Mouse (Mus musculus) midbrain, embryonic 10.5 days (tissue): ENCODE results near the gene Gp9. TPM values are rescaled to one million over a fixed set of nuclear protein-coding genes. Genes with fewer than 3 reads are reported as not detected.

Experiments
- DNase-seq: peaks from one replicate; pipeline ENCODE4 v3.0.0-alpha.2; 2017; ENCODE audit warnings: low spot score
- H3K27ac ChIP-seq: fragments of 300-500 bp; sonication (generic); replicated peaks from 2 replicates; pipeline ENCODE4 v1.5.1; 2016; ENCODE audit warnings: mild to moderate bottlenecking
- H3K27me3 ChIP-seq: fragments of 300-500 bp; sonication (generic); 2 replicates; pipeline ENCODE4 v1.6.1; 2016; ENCODE audit warnings: low read depth, mild to moderate bottlenecking; ENCODE audit not compliant: poor library complexity, severe bottlenecking
- H3K36me3 ChIP-seq: fragments of 300-500 bp; sonication (generic); 2 replicates; pipeline ENCODE4 v1.6.1; 2016; ENCODE audit warnings: mild to moderate bottlenecking, moderate library complexity
- H3K4me1 ChIP-seq: fragments of 300-500 bp; sonication (generic); 2 replicates; pipeline ENCODE4 v1.6.1; 2016
- H3K4me3 ChIP-seq: fragments of 300-500 bp; sonication (generic); 2 replicates; pipeline ENCODE4 v1.5.1; 2016; ENCODE audit warnings: mild to moderate bottlenecking, moderate library complexity
- H3K9me3 ChIP-seq: fragments of 300-500 bp; sonication (generic); replicated peaks from 2 replicates; pipeline ENCODE4 v1.6.1; 2016; ENCODE audit warnings: mild to moderate bottlenecking
- WGBS: fragments of 180-500 bp; shearing (Covaris S2); methylation state at CpG from one replicate; pipeline ENCODE4 v1.1.7; 2016; 5-methylcytosine and 5-hydroxymethylcytosine counted together
- polyA plus RNA-seq: library from polyadenylated mRNA; unstranded; fragments of >200 nt; fragmentation: Nextera tagmentation; extraction: Ambion mirVana; gene quantifications from 2 replicates; pipeline ENCODE4 v1.2.1, GENCODE M21; 2016

The Gp9 gene
- polyA plus RNA-seq, result 2.8 and 3.4 TPM in 2 replicates

- WGBS, result 77% methylated on average over 2 of the region's 2 CpGs
- H3K27ac ChIP-seq, result peak within 1 kb of the TSS; percentile 52; the same call in 1 of the 2 replicates
- H3K36me3 ChIP-seq, result no peaks in the 10 kb centered on the region
- peaks cover 5% of the 10 kb centered on the region; the same call in 1 of the 2 replicates for H3K9me3 ChIP-seq
- H3K27me3 ChIP-seq, result no peaks in the 10 kb centered on the region
- no peak for DNase-seq
- no peaks in the 10 kb centered on the region for H3K4me1 ChIP-seq
- H3K4me3 ChIP-seq, result no peak within 1 kb of the TSS
These were observed at the start of gene Gp9 for GRCm38 (mm10) chr6:87777842-87778241. Gp9 (plus strand) TSS chr6:87778072.

GRCm38 (mm10) chr6:87728102-87728501 is 49.8 kb upstream of the Gp9 start:
- Histone ChIP-seq H3K36me3 (no peaks in the 10 kb centered on the region), H3K4me1 (peaks cover 62% of the 10 kb centered on the region)
- WGBS, result 74% methylated on average over 3 of the region's 3 CpGs

GRCm38 (mm10) chr6:87730141-87730540 is 47.7 kb upstream of the Gp9 start:
- no peak for DNase-seq
- peak overlapping the region; percentile 78 for H3K4me3 ChIP-seq
- H3K27ac ChIP-seq, result peak overlapping the region; percentile 89
- H3K36me3 ChIP-seq, result peaks cover 7% of the 10 kb centered on the region
- peaks cover 6% of the 10 kb centered on the region; the same call in 1 of the 2 replicates for H3K9me3 ChIP-seq
- peaks cover 77% of the 10 kb centered on the region for H3K27me3 ChIP-seq
- peaks cover 64% of the 10 kb centered on the region for H3K4me1 ChIP-seq
- 12% methylated on average over 13 of the region's 13 CpGs for WGBS

More at GRCm38 (mm10) chr6:87728102-87728501, 49.8 kb upstream of the Gp9 start:
- Histone ChIP-seq H3K4me3 (no peak overlapping the region), H3K9me3 (no peaks in the 10 kb centered on the region), H3K27ac (no peak overlapping the region), H3K27me3 (peaks cover 57% of the 10 kb centered on the region)
- no peak for DNase-seq

DNA sequence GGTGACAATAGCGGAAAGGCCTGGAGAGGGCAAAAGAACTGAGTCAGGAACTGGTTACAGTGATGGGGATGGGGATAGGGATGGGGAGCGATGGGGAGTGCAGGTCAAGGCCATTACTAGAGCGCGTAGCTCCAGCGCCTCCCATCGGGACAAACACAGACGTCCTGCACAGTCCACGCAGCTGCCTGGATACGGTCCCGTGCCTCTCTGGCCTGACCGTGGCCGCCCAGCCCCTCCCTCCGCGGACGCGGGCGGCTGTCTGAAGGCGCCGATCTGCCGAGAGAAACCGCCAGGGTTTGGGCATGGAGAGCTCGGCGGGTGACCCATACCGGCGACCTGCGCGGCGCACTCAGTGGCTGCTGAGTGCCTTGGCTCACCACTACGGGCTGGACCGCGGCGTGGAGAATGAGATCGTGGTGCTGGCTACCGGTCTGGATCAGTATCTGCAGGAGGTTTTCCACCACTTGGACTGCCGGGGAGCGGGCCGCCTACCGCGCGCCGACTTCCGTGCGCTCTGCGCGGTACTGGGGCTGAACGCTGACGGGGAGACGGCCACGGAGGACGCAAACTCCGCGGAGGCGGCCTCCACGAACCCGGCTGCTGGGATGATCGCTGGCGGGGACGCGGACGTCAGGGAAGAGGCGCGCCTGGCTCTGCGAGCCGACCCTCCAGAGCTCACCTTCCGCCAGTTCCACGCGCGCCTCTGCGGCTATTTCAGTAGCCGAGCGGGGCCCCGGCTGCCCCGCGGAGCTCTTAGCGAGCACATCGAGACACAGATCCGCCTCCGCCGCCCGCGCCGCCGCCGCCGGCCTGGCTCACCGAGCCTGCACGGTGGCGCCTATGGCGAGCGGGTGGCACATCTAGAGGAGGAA is 47.0 kb upstream of the Gp9 start, which contains the start of gene Efcc1:
Efcc1 (plus strand) TSS at position 279 of the 872 bp plus-strand sequence.
- Histone ChIP-seq H3K4me1 (peaks cover 57% of the 10 kb centered on the region), H3K27ac (peak within 1 kb of the TSS; percentile 89), H3K27me3 (peaks cover 84% of the 10 kb centered on the region)

GRCm38 (mm10) chr6:87731463-87732095 is 46.3 kb upstream of the Gp9 start:
- peak; percentile 32 for DNase-seq
- Histone ChIP-seq H3K4me1 (peaks cover 50% of the 10 kb centered on the region), H3K27me3 (peaks cover 92% of the 10 kb centered on the region), H3K9me3 (peaks cover 6% of the 10 kb centered on the region; the same call in 1 of the 2 replicates), H3K36me3 (peaks cover 16% of the 10 kb centered on the region), H3K27ac (peak overlapping the region; percentile 89), H3K4me3 (peak overlapping the region; percentile 78)
- 2% methylated on average over 18 of the region's 19 CpGs for WGBS

More for the DNA sequence above, 47.0 kb upstream of the Gp9 start, which contains the start of gene Efcc1:
- peak within 1 kb of the TSS; percentile 78 for H3K4me3 ChIP-seq
- peaks cover 6% of the 10 kb centered on the region; the same call in 1 of the 2 replicates for H3K9me3 ChIP-seq
- under 1% methylated on average over 90 of the region's 90 CpGs for WGBS
- H3K36me3 ChIP-seq, result peaks cover 13% of the 10 kb centered on the region
- DNase-seq, result peak; percentile 79

GRCm38 (mm10) chr6:87732151-87733011 is 45.5 kb upstream of the Gp9 start:
- Histone ChIP-seq H3K9me3 (peaks cover 6% of the 10 kb centered on the region; the same call in 1 of the 2 replicates), H3K36me3 (peaks cover 16% of the 10 kb centered on the region), H3K27me3 (peaks cover 100% of the 10 kb centered on the region), H3K27ac (peak overlapping the region; percentile 89), H3K4me1 (peaks cover 55% of the 10 kb centered on the region), H3K4me3 (peak overlapping the region; percentile 78)
- peak; percentile 52 for DNase-seq
- 1% methylated on average over 53 of the region's 53 CpGs for WGBS

- Histone ChIP-seq H3K9me3 (peaks cover 6% of the 10 kb centered on the region; the same call in 1 of the 2 replicates), H3K36me3 (peaks cover 16% of the 10 kb centered on the region), H3K4me1 (peaks cover 65% of the 10 kb centered on the region), H3K27me3 (peaks cover 92% of the 10 kb centered on the region), H3K4me3 (peak overlapping the region; percentile 78), H3K27ac (peak overlapping the region; percentile 55)
- WGBS, result 23% methylated on average over 14 of the region's 14 CpGs
- DNase-seq, result peak; percentile 27
These were observed 44.5 kb upstream of the Gp9 start for GRCm38 (mm10) chr6:87733131-87733930.

GRCm38 (mm10) chr6:87734136-87734535 is 43.7 kb upstream of the Gp9 start:
- peaks cover 73% of the 10 kb centered on the region for H3K4me1 ChIP-seq

DNA sequence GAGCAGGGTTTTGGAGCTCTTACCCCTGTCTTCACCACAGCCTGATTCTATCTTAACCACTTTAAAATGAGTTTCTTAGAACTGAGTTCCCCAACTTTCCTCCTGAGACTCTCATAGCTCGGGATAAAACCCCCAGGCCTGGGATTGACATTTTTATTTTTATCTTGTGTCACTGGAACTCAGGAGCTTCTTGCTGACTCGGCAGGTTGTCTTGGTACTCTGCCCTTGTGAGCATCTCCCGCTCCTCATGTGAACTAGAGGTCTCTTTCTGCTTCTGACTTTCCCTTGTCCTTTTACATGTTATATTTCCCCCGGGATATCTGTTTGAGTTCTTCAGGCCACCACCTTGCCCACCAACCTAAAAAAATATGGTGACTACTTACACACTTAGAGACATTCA is 40.9 kb upstream of the Gp9 start:
- H3K27ac ChIP-seq, result peak overlapping the region; percentile 86
- no peak for DNase-seq
- H3K36me3 ChIP-seq, result peaks cover 19% of the 10 kb centered on the region
- peaks cover 6% of the 10 kb centered on the region; the same call in 1 of the 2 replicates for H3K9me3 ChIP-seq
- H3K4me1 ChIP-seq, result peaks cover 63% of the 10 kb centered on the region
- H3K27me3 ChIP-seq, result peaks cover 66% of the 10 kb centered on the region
- no peak overlapping the region for H3K4me3 ChIP-seq
- WGBS, result 86% methylated on average over 4 of the region's 4 CpGs

More at GRCm38 (mm10) chr6:87734136-87734535, 43.7 kb upstream of the Gp9 start:
- WGBS, result 72% methylated on average over 5 of the region's 5 CpGs
- peaks cover 16% of the 10 kb centered on the region for H3K36me3 ChIP-seq
- peaks cover 6% of the 10 kb centered on the region; the same call in 1 of the 2 replicates for H3K9me3 ChIP-seq
- no peak overlapping the region; the same call in 1 of the 2 replicates for H3K27ac ChIP-seq
- H3K27me3 ChIP-seq, result peaks cover 84% of the 10 kb centered on the region
- peak; percentile 35 for DNase-seq
- peak overlapping the region; percentile 78; the same call in 1 of the 2 replicates for H3K4me3 ChIP-seq

- Histone ChIP-seq H3K27ac (peak overlapping the region; percentile 86), H3K4me3 (peak overlapping the region; percentile 15), H3K27me3 (peaks cover 54% of the 10 kb centered on the region), H3K4me1 (peaks cover 56% of the 10 kb centered on the region), H3K36me3 (peaks cover 25% of the 10 kb centered on the region), H3K9me3 (peaks cover 6% of the 10 kb centered on the region; the same call in 1 of the 2 replicates)
- peak; percentile 87 for DNase-seq
- WGBS, result 30% methylated on average over 4 of the region's 4 CpGs
These were observed 39.8 kb upstream of the Gp9 start for GRCm38 (mm10) chr6:87737921-87738626.

- 66% methylated on average over 6 of the region's 6 CpGs for WGBS
- peaks cover 51% of the 10 kb centered on the region for H3K4me1 ChIP-seq
These were observed 38.0 kb upstream of the Gp9 start for GRCm38 (mm10) chr6:87739898-87740297.

More at GRCm38 (mm10) chr6:87739898-87740297, 38.0 kb upstream of the Gp9 start:
- Histone ChIP-seq H3K27ac (peak overlapping the region; percentile 86), H3K4me3 (no peak overlapping the region), H3K9me3 (0 out of 2 replicates have a peak, but pooled peaks cover 2% of the 10 kb centered on the region), H3K27me3 (peaks cover 36% of the 10 kb centered on the region), H3K36me3 (peaks cover 21% of the 10 kb centered on the region)
- DNase-seq, result no peak
